Mouse (Mus musculus) limb, embryonic 11.5 days (tissue): ENCODE measurements around the gene Tspan13. TPM values are rescaled to one million over a fixed set of nuclear protein-coding genes. Genes with fewer than 3 reads are reported as not detected.

Experiments used
- ATAC-seq: fragments of 200-750 bp; cut with Nextera tagmentation; 2 replicates; pipeline ENCODE4 v1.8.0; 2017; ENCODE audit warnings: low read depth; ENCODE audit not compliant: insufficient number of reproducible peaks, low FRiP score, low TSS enrichment
- DNase-seq: peaks from one replicate; pipeline ENCODE4 v3.0.0-alpha.2; 2015; ENCODE audit warnings: low spot score
- H3K27ac ChIP-seq: fragments of 300-500 bp; sonication (generic); replicated peaks from 2 replicates; pipeline ENCODE4 v1.5.1; 2014; ENCODE audit warnings: low read depth, mild to moderate bottlenecking, low read length
- H3K27me3 ChIP-seq: fragments of 300-500 bp; sonication (generic); 2 replicates; pipeline ENCODE4 v1.6.1; 2014; ENCODE audit warnings: mild to moderate bottlenecking, low read length, mixed read lengths; ENCODE audit not compliant: control insufficient read depth, insufficient read depth
- H3K36me3 ChIP-seq: fragments of 300-500 bp; sonication (generic); 2 replicates; pipeline ENCODE4 v1.6.1; 2014; ENCODE audit warnings: mild to moderate bottlenecking, low read length, moderate library complexity, mixed read lengths; ENCODE audit not compliant: control insufficient read depth, insufficient read depth
- H3K4me1 ChIP-seq: fragments of 300-500 bp; sonication (generic); 2 replicates; pipeline ENCODE4 v1.6.1; 2014; ENCODE audit warnings: low read length, mixed read lengths; ENCODE audit not compliant: control insufficient read depth, insufficient read depth
- H3K4me2 ChIP-seq: fragments of 300-500 bp; sonication (generic); 2 replicates; pipeline ENCODE4 v1.6.1; 2014; ENCODE audit warnings: low read depth, mild to moderate bottlenecking, moderate library complexity; ENCODE audit not compliant: severe bottlenecking
- H3K4me3 ChIP-seq: fragments of 300-500 bp; sonication (generic); 2 replicates; pipeline ENCODE4 v1.5.1; 2014; ENCODE audit warnings: low read depth, low read length
- H3K9ac ChIP-seq: fragments of 300-500 bp; sonication (generic); 2 replicates; pipeline ENCODE4 v1.6.1; 2014; ENCODE audit warnings: mild to moderate bottlenecking, low read length
- H3K9me3 ChIP-seq: fragments of 300-500 bp; sonication (generic); 2 replicates; pipeline ENCODE4 v1.6.1; 2016; ENCODE audit warnings: low read length; ENCODE audit not compliant: control insufficient read depth
- WGBS: fragments of 180-500 bp; shearing (Covaris S2); extraction: QIAGEN DNeasy Blood & Tissue Kit; methylation state at CpG from one replicate; pipeline ENCODE4 v1.1.7; 2014; 5-methylcytosine and 5-hydroxymethylcytosine counted together
- polyA plus RNA-seq: library from polyadenylated mRNA; unstranded; fragments of >200 nt; fragmentation: Nextera tagmentation; extraction: Ambion mirVana; gene quantifications from 2 replicates; pipeline ENCODE4 v1.2.1, GENCODE M21; 2014

Gene Tspan13
- polyA plus RNA-seq: 54.7 and 57.6 TPM in 2 replicates

- Histone ChIP-seq H3K27ac (0 out of 2 replicates have a peak within 1 kb of the TSS, but pooled peaks have one; percentile 21), H3K9ac (peak within 1 kb of the TSS; percentile 88), H3K36me3 (no peaks in the 10 kb centered on the region), H3K27me3 (no peaks in the 10 kb centered on the region), H3K4me2 (peak within 1 kb of the TSS; percentile 90), H3K4me3 (peak within 1 kb of the TSS; percentile 91), H3K4me1 (peaks cover 6% of the 10 kb centered on the region; the same call in 1 of the 2 replicates), H3K9me3 (no peaks in the 10 kb centered on the region)
- 0% methylated on average over 35 of the region's 35 CpGs for WGBS
- DNase-seq (peak; percentile 92), ATAC-seq (peak; percentile 99)
Measured at GRCm38 (mm10) chr12:36042348-36042778, at the start of gene Tspan13. TSS of gene Tspan13 (minus strand) at chr12:36042500.

- 97% methylated on average over 10 of the region's 10 CpGs for WGBS
- Histone ChIP-seq H3K27me3 (no peaks in the 10 kb centered on the region), H3K4me2 (no peak overlapping the region), H3K4me3 (no peak overlapping the region), H3K4me1 (no peaks in the 10 kb centered on the region), H3K27ac (no peak overlapping the region), H3K9ac (no peak overlapping the region), H3K9me3 (no peaks in the 10 kb centered on the region), H3K36me3 (peaks cover 10% of the 10 kb centered on the region; the same call in 1 of the 2 replicates)
- ATAC-seq (no peak), DNase-seq (no peak)
Measured at GRCm38 (mm10) chr12:36091964-36092363, 49.7 kb upstream of the Tspan13 start.

- Histone ChIP-seq H3K4me3 (no peak overlapping the region), H3K9ac (no peak overlapping the region), H3K36me3 (peaks cover 9% of the 10 kb centered on the region; the same call in 1 of the 2 replicates), H3K9me3 (no peaks in the 10 kb centered on the region), H3K27me3 (no peaks in the 10 kb centered on the region), H3K4me2 (no peak overlapping the region), H3K4me1 (no peaks in the 10 kb centered on the region), H3K27ac (no peak overlapping the region)
- DNase-seq: no peak
- ATAC-seq: no peak
- 93% methylated on average over 6 of the region's 6 CpGs for WGBS
Measured at GRCm38 (mm10) chr12:36089221-36089620, 46.9 kb upstream of the Tspan13 start.

- 95% methylated on average over 1 of the region's 1 CpGs for whole genome bisulfite sequencing
- Histone ChIP-seq H3K27ac (no peak overlapping the region), H3K27me3 (no peaks in the 10 kb centered on the region), H3K36me3 (peaks cover 9% of the 10 kb centered on the region; the same call in 1 of the 2 replicates), H3K4me2 (no peak overlapping the region), H3K9me3 (no peaks in the 10 kb centered on the region), H3K4me3 (no peak overlapping the region), H3K9ac (no peak overlapping the region), H3K4me1 (no peaks in the 10 kb centered on the region)
- DNase-seq (no peak), ATAC-seq (no peak)
Measured at GRCm38 (mm10) chr12:36088804-36089203, 46.5 kb upstream of the Tspan13 start.

GRCm38 (mm10) chr12:36085380-36085779, 43.1 kb upstream of the Tspan13 start:
- Histone ChIP-seq H3K9ac (no peak overlapping the region), H3K4me2 (no peak overlapping the region), H3K27ac (no peak overlapping the region), H3K36me3 (no peaks in the 10 kb centered on the region), H3K27me3 (no peaks in the 10 kb centered on the region), H3K4me1 (no peaks in the 10 kb centered on the region), H3K9me3 (no peaks in the 10 kb centered on the region), H3K4me3 (no peak overlapping the region)
- ATAC-seq: no peak
- DNase-seq: no peak
- 92% methylated on average over 2 of the region's 2 CpGs for WGBS

GRCm38 (mm10) chr12:36078101-36078899, 36.0 kb upstream of the Tspan13 start:
- no peak for ATAC-seq
- Histone ChIP-seq H3K9ac (no peak overlapping the region), H3K4me1 (no peaks in the 10 kb centered on the region), H3K36me3 (no peaks in the 10 kb centered on the region), H3K4me2 (no peak overlapping the region), H3K27me3 (no peaks in the 10 kb centered on the region), H3K9me3 (no peaks in the 10 kb centered on the region), H3K4me3 (no peak overlapping the region), H3K27ac (no peak overlapping the region)
- no peak for DNase-seq
- 63% methylated on average over 4 of the region's 4 CpGs for WGBS

- WGBS: 5% methylated on average over 5 of the region's 5 CpGs
- H3K9ac ChIP-seq: no peak overlapping the region
- no peak overlapping the region for H3K4me2 ChIP-seq
- H3K27me3 ChIP-seq: no peaks in the 10 kb centered on the region
- no peak for DNase-seq
- H3K4me1 ChIP-seq: no peaks in the 10 kb centered on the region
- no peaks in the 10 kb centered on the region for H3K9me3 ChIP-seq
- no peak overlapping the region for H3K27ac ChIP-seq
- no peak for ATAC-seq
- no peaks in the 10 kb centered on the region for H3K36me3 ChIP-seq
- no peak overlapping the region for H3K4me3 ChIP-seq
Measured at GRCm38 (mm10) chr12:36072860-36073259, 30.6 kb upstream of the Tspan13 start.

GRCm38 (mm10) chr12:36070231-36070630, 27.9 kb upstream of the Tspan13 start:
- Histone ChIP-seq H3K27me3 (no peaks in the 10 kb centered on the region), H3K4me2 (no peak overlapping the region), H3K4me3 (no peak overlapping the region), H3K27ac (no peak overlapping the region), H3K36me3 (no peaks in the 10 kb centered on the region), H3K9me3 (no peaks in the 10 kb centered on the region), H3K4me1 (no peaks in the 10 kb centered on the region), H3K9ac (no peak overlapping the region)
- ATAC-seq (no peak), DNase-seq (no peak)
- 86% methylated on average over 4 of the region's 4 CpGs for WGBS
